Mouse (Mus musculus) gastrocnemius, adult 2 months (tissue): ENCODE results near the gene Sel1l3. TPM values are rescaled to one million over a fixed set of nuclear protein-coding genes. Genes with fewer than 3 reads are reported as not detected.

Experiments
- DNase-seq: peaks from one replicate; pipeline ENCODE4 v3.0.0; 2022
- H3K27ac ChIP-seq: fragments of 200-600 bp; 2 replicates; pipeline ENCODE4 v1.8.1; 2022; ENCODE audit warnings: mild to moderate bottlenecking
- H3K4me3 ChIP-seq: fragments of 200-600 bp; 2 replicates; pipeline ENCODE4 v1.8.1; 2022; ENCODE audit warnings: mild to moderate bottlenecking, moderate library complexity
- CTCF ChIP-seq: fragments of 200-600 bp; IDR thresholded peaks from 2 replicates; pipeline ENCODE4 v1.8.1; 2022; ENCODE audit warnings: antibody characterized with exemption, mild to moderate bottlenecking, moderate library complexity
- intact Hi-C: fragments of 180-260 bp; cut with DNase I; formaldehyde crosslinking; loops from one replicate; pipeline ENCODE4 v1.15.1; 2025
- total RNA-seq, 2 experiments: library from RNA; stranded (reverse); gene quantifications; 2 replicates each; pipeline ENCODE4 v1.2.3; 2021

Sel1l3 gene
- total RNA-seq, 2 experiments from 2014 or later = 59.8 to 69.4 TPM

DNA sequence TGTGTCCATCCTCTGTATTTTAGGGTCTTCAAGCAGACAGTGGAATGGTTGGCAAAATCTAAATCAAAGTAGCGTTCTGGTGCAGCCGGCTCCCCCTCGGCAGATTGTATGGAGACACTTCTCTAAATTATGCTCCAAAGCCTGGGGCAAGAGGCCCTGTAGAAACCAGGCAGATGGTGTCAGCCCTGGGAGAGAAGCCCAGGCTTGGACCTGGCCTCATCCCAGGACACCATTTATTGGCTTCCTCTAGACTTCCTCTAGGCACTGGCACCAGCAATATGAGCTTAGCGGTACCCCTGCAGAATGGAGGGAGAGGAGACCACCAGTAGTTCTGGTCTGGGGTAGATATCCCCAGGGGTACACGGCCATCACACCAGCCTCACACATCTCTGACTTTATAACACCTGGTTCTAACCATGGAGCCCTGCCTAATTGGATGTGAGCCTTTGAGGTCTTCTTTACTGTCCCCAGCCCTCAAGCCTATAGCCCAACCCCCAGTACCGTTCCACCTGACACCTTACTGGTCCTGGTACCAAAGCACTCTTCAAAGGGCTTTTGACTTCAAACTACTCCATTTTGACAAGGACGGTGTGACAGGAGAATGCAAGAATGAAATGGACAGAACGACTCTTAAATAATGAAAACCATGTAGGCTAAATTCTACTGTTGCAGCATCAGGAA, 52.1 kb downstream of the Sel1l3 start:
- TF ChIP-seq CTCF = no peak
- peak; percentile 74 for DNase-seq
- peak overlapping the region; percentile 62 for H3K27ac ChIP-seq
- intact Hi-C loops = no loop called here
- H3K4me3 ChIP-seq = no peak overlapping the region

DNA sequence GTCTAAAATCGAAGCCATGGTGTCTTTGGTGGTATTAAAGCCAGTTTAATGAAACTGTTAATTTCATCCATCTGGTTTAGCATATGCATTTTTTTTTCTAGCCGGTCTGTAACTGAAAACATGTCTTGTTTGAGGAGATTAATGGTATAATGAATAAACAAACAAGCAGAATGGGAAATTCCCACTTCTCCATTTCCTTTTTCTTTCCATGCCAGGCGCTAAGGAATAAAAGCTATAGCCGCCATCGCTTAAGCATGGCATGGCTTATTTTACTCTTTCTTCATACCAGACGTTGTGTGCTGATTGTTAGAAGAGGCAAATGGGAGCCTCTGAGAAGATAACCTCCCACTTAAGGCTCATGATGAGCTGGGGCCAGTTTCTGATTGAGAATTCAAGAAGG, 53.5 kb downstream of the Sel1l3 start:
- DNase-seq = no peak
- H3K4me3 ChIP-seq = no peak overlapping the region
- H3K27ac ChIP-seq = no peak overlapping the region
- no peak for TF ChIP-seq CTCF
- intact Hi-C loops = no loop called here

DNA sequence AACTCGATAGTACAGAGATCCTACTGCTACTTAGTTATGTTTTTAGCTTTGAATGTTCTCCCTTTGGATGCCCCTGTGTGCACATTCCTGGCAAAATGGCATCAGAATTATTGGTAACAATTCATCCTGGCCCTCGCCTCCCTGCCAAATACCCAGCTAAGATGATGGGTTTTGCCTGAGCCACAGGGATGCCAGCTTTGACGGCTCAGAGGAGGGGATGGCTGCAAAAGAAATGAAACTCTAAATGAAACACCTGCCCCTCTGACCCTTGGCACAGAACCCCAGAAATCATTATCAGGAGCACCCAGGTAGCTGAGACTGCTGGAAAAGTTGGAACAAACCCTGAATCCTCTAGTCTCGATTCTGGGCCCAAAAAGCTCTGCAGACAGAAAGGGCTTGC, 54.1 kb downstream of the Sel1l3 start:
- Histone ChIP-seq H3K4me3 (no peak overlapping the region), H3K27ac (no peak overlapping the region)
- DNase-seq = no peak
- no peak for TF ChIP-seq CTCF
- intact Hi-C loops = no loop called here

- intact Hi-C loops = no loop called here
Measured at GRCm38 (mm10) chr5:53159166-53159565, 54.6 kb downstream of the Sel1l3 start.

DNA sequence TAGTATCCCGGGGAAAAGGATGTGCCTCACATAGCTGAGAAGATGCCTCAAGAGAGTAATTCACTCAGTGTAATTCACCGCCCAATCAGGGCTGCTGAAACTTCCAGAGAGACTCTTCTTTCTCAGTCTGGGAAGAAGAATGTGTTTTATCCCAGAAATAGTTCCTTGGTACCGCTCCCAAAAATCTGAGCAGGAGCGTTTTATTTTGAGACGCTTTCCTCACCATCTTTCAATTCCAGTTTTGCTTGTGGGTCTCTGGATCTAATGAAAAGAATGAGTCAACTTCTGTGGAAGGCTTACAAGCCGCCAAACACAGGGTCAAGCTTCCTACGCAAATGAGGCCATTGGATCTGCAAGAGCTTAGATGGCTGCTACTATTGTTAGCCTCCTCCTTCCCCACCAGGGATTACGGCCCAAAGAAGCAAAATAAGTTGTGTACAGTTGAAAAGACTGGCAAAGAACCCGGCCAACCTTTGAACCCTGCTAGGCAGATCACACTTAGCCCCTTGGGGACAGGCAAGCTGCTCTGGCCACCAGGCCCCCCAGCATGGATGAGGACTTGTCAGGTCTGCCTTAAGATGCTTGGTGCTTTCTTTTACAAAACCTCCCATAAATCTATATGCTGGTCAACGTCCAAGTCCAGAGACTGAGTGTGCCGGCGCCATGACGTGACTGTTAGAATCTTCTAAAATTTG, 57.6 kb downstream of the Sel1l3 start:
- peak; percentile 43 for DNase-seq
- H3K27ac ChIP-seq = peak overlapping the region; percentile 80
- TF ChIP-seq CTCF = no peak
- no peak overlapping the region for H3K4me3 ChIP-seq
- intact Hi-C loops = no loop called here

More at GRCm38 (mm10) chr5:53159166-53159565, 54.6 kb downstream of the Sel1l3 start:
- H3K27ac ChIP-seq = no peak overlapping the region
- no peak for DNase-seq
- no peak for TF ChIP-seq CTCF
- no peak overlapping the region for H3K4me3 ChIP-seq

DNA sequence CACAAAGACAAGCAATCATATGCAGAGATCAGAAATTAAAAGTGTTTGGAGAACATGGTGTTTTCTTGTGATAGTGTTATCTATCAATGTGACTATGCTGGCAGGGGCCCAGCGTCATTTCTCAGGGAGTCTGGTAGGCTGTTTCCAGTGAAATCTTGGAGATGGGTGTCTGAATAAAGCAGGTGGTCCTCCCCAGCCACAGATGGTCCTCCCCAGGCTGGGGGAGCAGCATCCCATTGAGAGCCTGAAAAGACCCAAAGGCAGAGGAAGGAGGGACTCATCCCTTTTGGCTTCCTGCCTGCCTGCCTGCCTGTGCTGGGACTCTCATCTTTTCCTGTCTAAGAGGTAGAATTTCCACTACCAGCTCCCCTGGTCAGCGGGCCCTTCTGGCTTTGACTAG, 59.2 kb downstream of the Sel1l3 start:
- no peak for TF ChIP-seq CTCF
- H3K27ac ChIP-seq = no peak overlapping the region
- no peak overlapping the region for H3K4me3 ChIP-seq
- intact Hi-C loops = no loop called here
- DNase-seq = no peak

GRCm38 (mm10) chr5:53154078-53154477, 59.6 kb downstream of the Sel1l3 start:
- H3K4me3 ChIP-seq = no peak overlapping the region
- TF ChIP-seq CTCF = no peak
- H3K27ac ChIP-seq = no peak overlapping the region
- no peak for DNase-seq
- intact Hi-C loops = no loop called here

DNA sequence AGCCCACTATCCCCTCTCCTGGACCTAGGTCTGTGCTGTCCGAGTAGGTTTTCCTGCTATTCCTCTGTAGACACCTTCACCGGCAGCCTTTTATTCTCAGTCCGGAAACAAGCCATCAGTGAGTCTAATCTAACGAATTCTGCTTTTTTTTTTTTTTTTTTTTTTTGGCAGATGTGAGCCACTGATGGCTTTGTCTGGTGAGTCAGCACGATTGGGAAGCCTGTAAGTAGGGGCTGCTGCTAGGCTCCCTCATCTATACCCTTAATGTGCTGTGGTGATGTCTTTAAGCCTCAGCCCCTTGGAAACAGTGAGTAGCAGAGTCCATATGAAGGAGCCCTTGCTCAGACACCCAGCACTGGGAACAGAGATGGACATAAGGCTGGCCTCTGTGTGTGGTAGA, 60.6 kb downstream of the Sel1l3 start:
- intact Hi-C loops = no loop called here
- no peak for TF ChIP-seq CTCF
- DNase-seq = no peak
- Histone ChIP-seq H3K4me3 (no peak overlapping the region), H3K27ac (no peak overlapping the region)

- intact Hi-C loops = no loop called here
- no peak for DNase-seq
- no peak for TF ChIP-seq CTCF
- Histone ChIP-seq H3K27ac (no peak overlapping the region), H3K4me3 (no peak overlapping the region)
Measured at GRCm38 (mm10) chr5:53151379-53151960, 62.3 kb downstream of the Sel1l3 start.

GRCm38 (mm10) chr5:53148960-53149685, 64.6 kb downstream of the Sel1l3 start:
- DNase-seq = peak; percentile 86
- intact Hi-C loops = loop anchor here (10.0 kb wide), 1 partner anchor 116 kb away; the partner anchor contains the start of gene Smim20
- TF ChIP-seq CTCF = no peak
- H3K4me3 ChIP-seq = no peak overlapping the region
- H3K27ac ChIP-seq = peak overlapping the region; percentile 63

- peak overlapping the region; percentile 63 for H3K27ac ChIP-seq
- intact Hi-C loops = loop anchor here (10.0 kb wide), 1 partner anchor 116 kb away; the partner anchor contains the start of gene Smim20
- peak; percentile 37 for DNase-seq
- TF ChIP-seq CTCF = no peak
- no peak overlapping the region for H3K4me3 ChIP-seq
Measured at GRCm38 (mm10) chr5:53148160-53148923, 65.4 kb downstream of the Sel1l3 start.

DNA sequence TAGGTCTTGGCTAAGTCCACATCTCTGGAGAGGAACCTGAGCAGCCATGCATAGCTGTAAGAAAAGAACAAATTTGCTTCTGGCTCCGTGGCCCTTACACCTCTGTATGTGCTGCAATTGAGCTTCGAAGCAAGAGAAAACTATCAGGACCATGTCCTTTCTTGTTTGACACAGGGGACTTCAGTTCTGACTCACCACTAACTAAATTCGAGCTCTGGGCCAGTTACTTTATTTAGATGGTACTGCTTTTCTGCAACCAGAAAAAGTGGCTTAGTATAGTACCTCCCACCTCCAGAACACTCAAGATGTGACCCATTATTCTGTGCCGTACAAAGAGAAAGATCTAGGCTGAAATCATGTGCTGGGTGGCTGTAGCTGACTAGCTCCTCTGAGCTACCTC, 66.3 kb downstream of the Sel1l3 start:
- H3K4me3 ChIP-seq = no peak overlapping the region
- no peak for TF ChIP-seq CTCF
- intact Hi-C loops = loop anchor here (10.0 kb wide), 1 partner anchor 117 kb away; the partner anchor contains the start of gene Smim20

More for the DNA sequence above, 66.3 kb downstream of the Sel1l3 start:
- no peak for DNase-seq
- no peak overlapping the region; the same call in 1 of the 2 replicates for H3K27ac ChIP-seq
